Mouse (Mus musculus) urinary bladder, postnatal 10 days (tissue): Measurements from ENCODE around the gene Rabgap1l.

Experiments used
- DNase-seq: peaks from one replicate; pipeline ENCODE4 v3.0.0; 2022; ENCODE audit warnings: low spot score

Gene Rabgap1l

DNA sequence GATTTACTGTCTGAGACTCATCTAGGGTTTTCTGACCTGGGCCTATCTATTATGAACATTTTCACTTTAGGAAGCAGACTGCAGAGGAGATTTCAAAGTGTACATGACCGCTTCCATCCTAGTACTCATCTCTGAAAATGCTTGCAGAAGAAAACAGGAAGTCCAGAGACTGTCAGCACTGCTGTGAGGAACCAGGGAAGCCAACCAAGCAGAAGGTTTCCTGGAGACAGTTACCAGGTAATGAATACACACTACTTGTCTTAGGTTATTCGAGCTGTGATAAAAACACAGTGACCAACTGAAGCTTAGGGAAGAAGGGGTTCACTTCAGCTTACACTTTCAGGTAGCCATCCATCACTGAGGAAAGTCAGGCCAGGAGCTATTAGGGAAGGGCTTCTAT, 547.1 kb downstream of the Rabgap1l start:
- DNase-seq: no peak

GRCm38 (mm10) chr1:160244689-160245088, 548.3 kb downstream of the Rabgap1l start:
- DNase-seq: no peak

GRCm38 (mm10) chr1:160240091-160240490, 552.9 kb downstream of the Rabgap1l start:
- no peak for DNase-seq

- no peak for DNase-seq
Measured at GRCm38 (mm10) chr1:160238852-160239443, 554.1 kb downstream of the Rabgap1l start.

DNA sequence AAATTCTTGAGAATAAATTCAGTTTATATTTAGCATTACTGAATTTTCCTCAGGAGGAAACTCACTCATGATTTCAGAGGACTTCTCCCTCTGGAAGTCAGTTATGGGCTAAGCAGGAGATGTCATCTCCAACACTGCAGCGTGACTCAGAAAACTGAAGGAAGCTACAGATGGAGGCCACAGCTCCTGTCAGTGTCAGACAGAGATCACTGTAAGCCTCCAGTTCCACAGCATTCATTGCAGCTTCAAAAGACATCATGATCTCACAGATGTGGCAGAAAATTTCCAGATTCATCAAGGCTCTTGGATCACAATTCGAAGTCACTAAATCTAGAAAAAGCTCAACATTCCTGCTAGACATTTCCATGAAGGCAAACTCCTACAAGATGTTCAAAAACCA, 555.0 kb downstream of the Rabgap1l start:
- no peak for DNase-seq

GRCm38 (mm10) chr1:160233921-160234320, 559.1 kb downstream of the Rabgap1l start:
- DNase-seq: no peak

DNA sequence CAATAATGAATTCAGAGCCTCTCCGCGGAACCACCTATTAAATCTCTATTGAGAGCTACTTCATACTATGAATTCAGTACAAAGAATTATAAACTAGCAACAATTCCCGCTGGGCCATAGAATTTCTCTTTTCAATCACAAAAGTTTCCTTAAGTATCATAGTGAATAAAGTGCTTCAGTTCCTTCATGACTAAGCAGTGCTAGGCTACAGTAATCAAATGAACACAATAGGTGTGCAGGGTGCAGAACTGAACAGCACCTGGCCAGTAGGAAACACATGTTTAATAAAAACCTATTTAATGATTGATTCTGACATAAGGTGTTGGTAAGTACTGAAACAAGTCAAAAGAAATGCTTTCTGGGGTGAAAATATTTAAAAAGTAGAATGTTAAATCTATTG, 560.9 kb downstream of the Rabgap1l start:
- DNase-seq: no peak

- no peak for DNase-seq
Measured at GRCm38 (mm10) chr1:160231013-160231412, 562.0 kb downstream of the Rabgap1l start.

GRCm38 (mm10) chr1:160227850-160228249, 565.2 kb downstream of the Rabgap1l start:
- DNase-seq: no peak

- DNase-seq: no peak
Measured at GRCm38 (mm10) chr1:160227196-160227595, 565.8 kb downstream of the Rabgap1l start.

- no peak for DNase-seq
Measured at GRCm38 (mm10) chr1:160224093-160224492, 568.9 kb downstream of the Rabgap1l start.

GRCm38 (mm10) chr1:160217898-160218297, 575.1 kb downstream of the Rabgap1l start:
- no peak for DNase-seq

DNA sequence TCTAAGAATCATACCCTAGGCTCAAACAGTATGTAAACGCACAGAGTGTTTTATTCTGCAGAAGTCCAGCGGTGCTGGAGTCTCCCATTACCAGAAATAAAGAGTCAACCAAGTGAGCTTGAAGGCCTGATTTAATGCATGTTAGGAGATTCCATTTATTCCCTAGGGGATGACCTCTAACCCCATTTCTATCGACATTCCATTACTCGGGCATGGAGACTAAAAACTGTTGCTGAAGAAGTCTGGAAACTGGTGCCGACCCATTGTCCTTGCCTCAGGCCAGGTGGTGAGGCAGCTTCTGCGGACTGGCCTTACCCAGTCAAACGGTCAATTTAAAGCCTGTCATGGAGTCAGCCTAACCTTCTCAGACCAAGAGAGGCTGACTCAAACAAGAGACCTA, 578.8 kb downstream of the Rabgap1l start:
- no peak for DNase-seq

DNA sequence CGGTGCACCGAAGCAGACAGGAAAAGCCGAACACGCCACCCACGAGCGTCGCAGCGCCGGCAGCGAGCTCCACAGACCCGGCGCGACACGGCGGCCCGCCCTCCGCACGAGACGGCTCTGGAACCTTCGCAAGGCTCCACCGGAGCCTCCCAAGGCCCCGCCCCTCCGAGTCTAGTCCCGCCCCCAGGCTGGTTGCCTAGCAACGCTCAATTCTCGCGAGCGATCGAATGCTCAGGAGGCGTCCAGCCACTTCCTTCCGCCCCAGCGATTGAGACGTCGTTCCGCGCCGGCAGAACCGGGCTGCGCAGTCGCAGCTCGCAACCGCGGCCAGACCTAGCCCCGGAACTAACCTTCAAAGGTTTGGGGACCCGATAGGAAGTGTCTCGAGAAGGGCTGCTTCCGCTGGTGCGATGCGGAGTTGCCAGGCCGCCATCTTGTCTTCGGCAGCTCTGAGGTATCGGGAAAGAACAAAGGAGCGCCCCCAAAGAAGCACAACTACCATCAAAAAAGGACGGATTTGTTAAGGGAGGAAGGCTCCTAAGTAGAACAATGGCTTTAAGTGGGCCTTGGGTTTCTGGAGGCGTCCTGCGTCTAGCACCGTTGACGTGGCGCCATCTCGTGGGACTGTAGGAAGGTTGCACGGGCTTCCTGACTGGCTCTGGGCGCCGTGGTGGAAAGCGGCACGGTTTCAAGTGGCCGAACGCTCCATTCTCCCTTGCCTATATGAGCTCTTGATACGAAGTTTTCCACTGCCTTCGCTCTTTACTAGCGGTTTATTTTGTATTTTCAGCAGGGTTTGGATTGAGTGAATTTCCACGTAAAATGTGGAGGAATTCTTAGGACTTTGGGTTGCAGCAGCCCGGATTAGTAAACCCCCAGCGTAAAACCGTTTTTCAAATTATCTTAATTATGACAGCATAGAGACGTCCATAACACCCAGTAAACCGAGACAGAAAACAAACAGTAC, 580.0 kb downstream of the Rabgap1l start, which contains the start of gene Cacybp:
Gene Cacybp, minus strand, starts transcription at position 173 of the 967 bp plus-strand sequence.
- peak; percentile 100 for DNase-seq

- DNase-seq: peak; percentile 18
Measured at GRCm38 (mm10) chr1:160212123-160212691, 580.8 kb downstream of the Rabgap1l start.

- DNase-seq: no peak
Measured at GRCm38 (mm10) chr1:160211597-160212122, 581.4 kb downstream of the Rabgap1l start.

DNA sequence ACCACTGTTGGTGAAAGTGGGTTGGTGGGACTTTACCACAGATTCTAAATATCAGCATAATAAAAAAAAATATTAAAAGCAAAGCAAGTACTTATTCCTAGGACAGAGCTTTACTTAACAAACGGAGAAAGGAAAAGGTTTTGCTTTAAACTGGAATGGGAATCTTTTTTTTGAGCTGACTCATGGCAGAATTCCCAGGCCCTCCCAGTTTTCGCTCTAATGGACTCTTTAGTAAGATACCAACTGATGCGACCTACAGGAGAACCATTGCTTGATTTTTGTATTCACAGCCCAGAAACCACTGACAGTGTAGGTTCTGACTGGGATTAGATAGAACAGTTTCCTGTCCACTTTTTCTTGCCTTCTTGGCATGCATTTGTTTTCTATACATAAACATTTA, 582.4 kb downstream of the Rabgap1l start:
- no peak for DNase-seq

GRCm38 (mm10) chr1:160209844-160210243, 583.2 kb downstream of the Rabgap1l start:
- no peak for DNase-seq

DNA sequence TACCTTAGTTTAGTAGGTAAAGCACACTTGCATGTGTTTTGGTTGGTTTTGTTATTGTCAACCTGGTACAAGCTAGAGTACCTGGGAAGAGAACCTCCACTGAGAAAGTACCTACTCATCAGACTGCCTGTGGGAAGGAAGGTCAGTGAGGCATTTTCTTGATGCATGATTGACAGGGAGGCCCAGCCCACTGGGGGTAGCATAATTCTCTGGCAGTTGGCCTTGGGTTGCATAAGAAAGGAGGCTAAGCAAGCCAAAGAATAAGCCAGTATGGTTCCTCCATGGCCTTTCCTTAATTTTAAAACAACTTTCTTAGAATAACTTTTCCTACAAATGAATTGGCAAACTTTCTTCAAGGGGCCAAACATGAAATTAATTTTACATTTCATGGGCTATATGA, 587.5 kb downstream of the Rabgap1l start:
- DNase-seq: no peak

DNA sequence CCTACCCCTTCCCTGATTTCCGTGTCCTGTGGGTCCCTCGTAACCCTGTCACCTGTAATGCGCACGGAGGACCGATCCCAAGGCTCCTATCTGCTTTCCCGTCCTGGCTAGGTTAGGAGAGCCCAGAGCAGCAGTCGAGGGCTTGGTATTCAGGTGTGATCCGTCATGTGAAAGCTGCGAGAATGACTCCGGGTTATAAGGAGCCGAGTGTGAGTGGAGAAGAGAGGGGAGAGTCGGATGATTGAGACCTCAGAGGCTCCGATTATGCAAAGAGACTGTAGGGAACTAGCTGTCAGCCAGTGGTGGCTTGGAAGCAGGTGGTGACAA, 597.7 kb downstream of the Rabgap1l start:
- no peak for DNase-seq

DNA sequence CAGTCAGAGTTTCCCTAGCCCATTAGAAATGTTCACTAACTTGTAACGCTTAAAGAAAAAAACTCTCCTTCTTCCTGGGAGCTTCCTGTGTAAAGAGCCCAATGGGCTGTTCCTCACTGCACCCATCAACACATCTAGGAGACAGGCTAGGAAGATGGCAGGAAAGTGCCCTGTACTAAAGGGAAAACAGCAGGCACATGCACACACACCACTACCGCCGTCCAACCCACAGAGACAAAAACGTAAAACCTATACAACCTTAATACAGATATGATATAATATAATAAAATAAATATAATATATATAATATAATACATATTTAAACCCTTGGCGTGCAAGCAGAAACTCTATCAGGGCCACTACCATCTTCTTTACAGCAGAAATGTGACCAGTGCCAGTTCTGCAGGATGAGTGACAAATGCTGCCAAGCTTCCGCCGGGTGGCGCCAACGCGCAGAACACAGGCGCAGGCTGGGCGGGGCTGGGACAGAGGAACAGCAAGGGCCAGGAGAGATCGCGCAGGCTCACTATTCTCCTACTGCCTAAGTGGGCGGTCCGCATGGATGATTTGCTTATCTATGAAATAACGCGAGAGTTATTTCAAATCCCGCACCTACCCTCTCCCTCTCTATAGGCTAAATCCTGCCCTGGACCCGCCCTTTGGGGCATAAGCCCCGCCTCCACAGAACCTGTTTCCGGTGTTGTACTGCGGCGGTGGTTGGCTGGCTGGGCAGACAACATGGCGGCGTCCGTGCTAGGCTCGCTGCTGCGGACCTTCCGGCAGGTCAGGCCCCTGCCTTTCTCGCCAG, 598.3 kb downstream of the Rabgap1l start, which contains the start of gene Mrps14:
Gene Mrps14, plus strand, starts transcription at position 687 of the 808 bp plus-strand sequence.
- DNase-seq: peak; percentile 86

DNA sequence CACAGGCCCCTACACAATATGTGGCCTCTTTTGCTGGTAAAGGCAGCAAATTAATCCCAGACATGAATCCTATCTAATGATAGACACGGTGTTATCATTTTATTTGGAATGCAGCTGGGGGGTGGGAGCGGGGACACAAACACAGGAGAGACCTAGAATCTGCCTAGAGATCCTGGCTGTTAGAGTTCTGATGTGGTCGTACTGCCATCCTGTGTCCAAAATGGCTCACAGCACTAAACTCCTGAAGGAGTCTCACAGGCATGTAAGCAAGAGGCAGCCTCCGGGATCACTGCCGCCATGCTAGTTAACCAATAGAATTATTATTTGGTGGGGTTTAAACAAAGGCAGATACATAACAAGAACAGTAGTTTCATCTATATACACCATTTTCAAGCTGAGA, 608.5 kb downstream of the Rabgap1l start:
- no peak for DNase-seq
